Mouse (Mus musculus) olfactory bulb, adult 2 months (tissue): Measurements from ENCODE around the gene Mrpl57.

Source experiments
- CTCF ChIP-seq: fragments of 200-500 bp; IDR thresholded peaks from 2 replicates; pipeline ENCODE4 v1.5.1; 2012; ENCODE audit warnings: low read depth, mild to moderate bottlenecking, low read length, moderate library complexity; ENCODE audit not compliant: insufficient read depth
- POLR2A ChIP-seq: fragments of 200-500 bp; IDR thresholded peaks from 2 replicates; pipeline ENCODE4 v1.6.1; 2012; ENCODE audit warnings: mild to moderate bottlenecking, low read depth, low read length, moderate library complexity; ENCODE audit not compliant: insufficient read depth

GRCm38 (mm10) chr14:57808558-57808957 is 17.5 kb upstream of the Mrpl57 start:
- no peak for TF ChIP-seq POLR2A
- no peak for TF ChIP-seq CTCF
